Mouse (Mus musculus): ENCODE data around the gene Phc2.

Phc2 gene

DNA sequence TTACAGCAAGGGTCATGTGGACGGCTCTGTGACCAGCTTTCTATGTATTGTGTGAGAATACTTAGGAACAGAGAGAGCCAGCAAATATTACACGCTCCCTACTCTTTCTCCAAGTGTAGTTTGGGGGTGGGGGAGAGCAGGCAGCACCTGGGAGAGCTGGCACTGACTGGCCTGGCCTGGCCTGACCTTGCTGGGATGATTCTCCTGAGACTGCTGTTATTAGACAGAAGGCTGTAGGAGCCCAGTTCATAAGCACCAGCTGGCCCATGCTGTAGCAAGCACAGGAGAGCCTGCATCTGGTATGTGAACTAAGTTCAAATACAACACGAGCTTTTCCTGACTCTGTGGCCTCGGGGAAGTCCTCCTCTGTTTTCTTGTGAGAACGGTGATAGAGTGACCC, 38.7 kb downstream of the Phc2 start:
- no peak for DNase-seq

DNA sequence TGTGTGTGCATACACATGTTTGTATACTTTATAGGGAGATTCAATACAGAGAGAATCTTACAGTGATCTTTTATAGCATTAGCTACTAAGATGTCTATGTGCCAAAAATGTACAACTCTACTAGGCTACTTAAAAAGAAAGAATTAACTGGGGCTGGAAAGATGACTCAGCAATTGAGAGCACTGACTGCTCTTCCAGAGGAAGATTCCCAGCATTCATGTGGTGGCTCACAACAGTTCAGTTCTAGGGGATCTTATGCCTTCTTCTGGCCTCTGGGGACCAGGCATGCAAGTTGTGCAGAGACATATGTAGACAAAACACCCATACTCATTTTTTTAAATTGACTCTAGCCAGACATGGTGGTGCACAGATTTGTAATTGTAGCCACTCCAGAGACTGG, 39.8 kb downstream of the Phc2 start:
- no peak for DNase-seq

DNA sequence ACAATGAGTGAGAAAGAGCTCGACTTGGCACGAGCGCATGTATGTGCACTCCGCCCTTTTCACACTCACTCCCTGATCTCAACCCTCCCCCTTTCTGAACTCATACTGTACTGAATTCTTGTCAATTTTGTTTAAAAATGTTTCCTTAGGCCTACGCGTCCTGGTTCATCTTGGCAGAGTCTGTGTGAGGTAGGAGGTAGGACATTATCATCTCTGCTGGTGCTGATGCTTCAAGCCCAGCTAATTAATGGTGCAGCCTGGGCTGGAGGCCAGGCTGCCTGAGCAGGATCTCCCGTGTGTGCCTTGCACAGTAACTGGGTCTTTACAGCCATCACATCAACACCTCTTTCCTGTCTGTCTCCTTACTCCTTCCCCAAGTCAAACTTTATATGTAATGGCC, 40.6 kb downstream of the Phc2 start:
- DNase-seq: no peak

DNA sequence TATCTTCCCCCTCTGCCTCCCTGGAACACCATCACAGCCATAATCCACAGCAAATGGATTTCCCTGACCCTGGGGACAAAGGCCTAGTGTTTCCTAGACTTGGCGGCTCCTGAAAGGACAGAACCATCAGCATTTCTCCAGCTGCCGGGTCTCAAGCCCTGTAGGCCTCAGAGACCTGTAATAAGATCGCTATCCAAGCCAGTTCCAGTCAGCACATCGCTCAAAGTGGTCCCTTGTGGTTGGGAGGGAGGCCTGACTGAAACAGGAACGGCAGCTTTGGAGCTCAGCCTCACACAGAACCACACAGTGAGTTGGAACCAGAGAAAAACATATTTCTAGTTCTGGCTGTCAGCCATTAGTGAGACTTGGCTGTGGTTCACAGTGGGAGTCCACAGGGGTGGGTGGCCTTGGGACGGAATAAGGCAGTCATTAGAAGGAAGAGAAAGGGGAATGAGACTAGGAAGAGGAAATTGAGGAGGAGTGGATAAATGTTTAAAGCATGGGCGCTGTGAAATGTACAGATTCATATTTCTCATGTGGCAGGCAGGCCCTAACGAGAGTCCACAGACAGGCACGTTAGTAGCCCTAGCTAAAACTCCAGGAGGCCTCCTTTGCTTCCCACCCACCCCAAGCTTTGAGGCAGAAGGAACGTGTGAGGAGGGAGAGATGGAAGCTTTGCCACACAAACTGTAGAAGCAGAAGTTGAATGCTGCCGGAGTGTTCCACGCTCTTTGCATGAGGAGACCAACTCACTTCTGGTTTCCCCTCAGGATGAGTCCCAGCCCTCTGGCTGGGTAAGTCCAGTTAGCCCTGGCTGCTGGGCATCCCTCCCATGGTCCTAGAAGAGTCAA, 43.7 kb downstream of the Phc2 start:
- DNase-seq: peak; percentile 60

DNA sequence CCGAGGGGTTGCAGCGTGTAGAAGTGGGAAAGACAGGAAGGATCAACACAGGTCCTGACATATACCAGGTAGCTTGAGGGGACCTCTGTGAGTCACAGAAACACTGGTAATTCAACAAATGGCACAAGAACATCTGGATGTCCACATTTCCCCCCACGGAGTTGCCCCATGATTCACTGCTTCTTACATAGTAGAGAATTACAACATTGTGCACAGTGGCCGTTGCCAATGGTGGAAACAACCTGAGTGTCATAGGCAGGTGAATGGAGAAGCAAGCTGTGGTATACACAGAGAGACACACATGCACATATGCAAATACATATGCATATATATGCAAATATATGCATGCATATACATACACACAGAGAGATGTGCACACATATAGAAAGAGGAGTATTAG, 45.4 kb downstream of the Phc2 start:
- no peak for DNase-seq

DNA sequence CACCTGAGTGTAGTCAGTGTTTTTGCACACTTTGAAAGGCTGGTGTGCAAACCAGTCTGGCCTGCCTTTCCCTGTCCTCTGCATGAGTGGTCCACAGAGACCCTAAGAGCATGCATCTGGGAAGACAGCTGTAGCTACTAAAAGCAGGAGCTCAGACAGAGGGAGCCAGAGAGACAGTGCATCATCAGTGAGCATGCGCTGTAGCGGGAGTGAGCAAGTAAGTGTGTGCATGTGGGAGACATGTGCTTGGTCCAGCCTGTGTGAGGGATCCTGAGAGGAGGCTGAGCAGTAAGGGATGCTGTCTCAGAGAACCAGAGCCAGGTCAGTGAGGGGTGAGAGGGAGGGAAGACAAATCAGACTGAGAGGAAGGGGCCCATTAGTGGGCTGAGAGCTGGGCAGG, 46.0 kb downstream of the Phc2 start:
- peak; percentile 72 for DNase-seq

DNA sequence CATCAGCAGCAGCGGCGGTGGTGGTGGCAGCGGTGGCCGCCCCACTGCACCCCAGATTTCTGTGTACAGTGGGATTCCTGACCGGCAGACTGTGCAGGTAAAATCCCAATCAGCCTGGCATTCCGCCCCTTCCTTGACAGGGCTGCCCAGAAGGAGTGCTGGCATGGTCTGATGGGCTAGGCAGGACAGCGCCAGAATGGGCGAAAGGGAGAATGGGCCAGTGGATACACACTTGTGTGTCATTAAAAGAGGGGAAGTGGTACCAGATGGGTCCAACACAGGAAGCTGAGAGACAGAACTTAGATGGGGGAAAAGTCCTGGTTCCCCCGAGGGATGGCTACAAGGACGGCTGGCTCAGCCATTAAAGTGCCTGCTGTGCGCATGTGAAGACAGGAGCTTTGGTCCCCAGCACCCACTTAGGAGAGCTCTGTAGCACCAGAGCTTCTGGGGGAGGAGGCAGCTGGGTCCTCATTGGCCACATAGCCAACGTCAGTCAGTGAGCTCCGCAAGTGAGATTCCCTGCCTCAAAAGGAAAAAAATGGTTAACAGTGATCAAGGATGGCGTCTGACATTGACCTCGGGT, 50.7 kb downstream of the Phc2 start:
- DNase-seq: no peak

DNA sequence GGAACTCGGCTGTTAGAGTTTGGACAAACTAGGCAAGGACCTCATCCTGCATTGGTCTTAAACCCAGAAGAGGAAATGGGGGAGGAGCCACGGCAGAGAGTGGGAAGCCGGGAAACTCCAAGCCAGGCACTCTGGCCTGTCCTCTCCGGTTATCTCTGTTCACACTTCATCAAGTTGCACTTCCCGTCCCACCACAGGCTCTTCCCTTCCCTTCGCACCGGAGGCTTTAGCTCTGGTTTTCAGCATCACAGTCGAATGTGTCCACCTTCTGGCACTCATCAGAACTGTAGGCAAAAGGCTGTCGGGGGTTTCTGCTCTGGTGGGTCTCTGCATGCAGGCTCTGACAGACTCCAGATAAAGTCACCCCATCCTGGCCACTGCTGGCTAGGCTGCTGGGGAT, 52.1 kb downstream of the Phc2 start:
- peak; percentile 76 for DNase-seq

DNA sequence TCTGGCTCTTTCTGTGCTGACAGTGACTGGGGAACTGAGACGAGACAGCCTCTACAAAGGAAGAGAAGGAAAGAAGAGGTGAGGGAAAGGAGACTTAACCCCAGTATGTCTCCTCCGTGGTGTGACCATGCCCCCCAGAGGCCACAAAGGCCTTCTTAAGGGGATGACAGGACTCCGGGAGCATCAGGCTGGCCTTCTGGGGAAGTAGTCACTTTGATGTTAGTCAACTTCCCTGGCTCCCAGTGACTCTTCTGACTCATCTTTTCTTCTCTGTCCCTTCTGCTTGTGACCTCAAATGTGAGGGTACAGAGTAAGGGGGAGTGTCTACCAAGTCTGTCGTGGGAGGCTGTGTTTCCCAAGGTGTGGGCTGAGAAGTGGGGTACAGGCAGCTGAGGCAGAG, 52.9 kb downstream of the Phc2 start:
- no peak for DNase-seq

DNA sequence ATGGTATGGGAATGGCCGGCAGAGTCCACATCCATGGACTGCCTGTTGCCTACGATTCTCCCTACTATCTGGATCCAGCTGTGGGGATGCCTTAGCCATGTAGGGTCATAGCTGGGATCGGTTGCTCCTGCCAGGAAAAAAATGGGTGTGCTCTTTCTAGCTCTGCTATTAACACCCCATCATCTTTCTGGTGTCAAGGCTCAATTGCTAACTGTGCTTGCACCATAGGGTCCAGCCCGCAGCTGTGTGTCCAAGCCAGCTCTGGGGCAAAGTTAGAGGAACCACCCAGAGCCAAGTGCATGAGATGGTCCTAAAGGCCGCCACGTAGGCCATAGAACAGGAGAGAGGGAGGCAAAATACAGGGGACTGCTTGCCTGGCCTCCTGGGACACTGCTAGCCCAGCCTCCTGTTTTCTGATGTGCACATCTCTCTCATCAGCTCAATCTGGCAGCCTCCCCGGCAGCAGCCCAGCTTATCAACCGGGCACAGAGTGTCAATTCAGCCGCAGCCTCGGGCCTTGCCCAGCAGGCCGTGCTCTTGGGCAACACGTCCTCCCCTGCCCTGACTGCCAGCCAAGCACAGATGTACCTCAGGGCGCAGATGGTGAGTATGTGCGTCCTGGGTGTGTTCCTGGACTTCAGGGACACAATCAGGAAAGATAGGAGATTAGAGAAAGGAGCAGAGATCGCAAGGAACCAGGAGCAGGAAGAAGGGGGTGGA, 54.7 kb downstream of the Phc2 start:
- no peak for DNase-seq

DNA sequence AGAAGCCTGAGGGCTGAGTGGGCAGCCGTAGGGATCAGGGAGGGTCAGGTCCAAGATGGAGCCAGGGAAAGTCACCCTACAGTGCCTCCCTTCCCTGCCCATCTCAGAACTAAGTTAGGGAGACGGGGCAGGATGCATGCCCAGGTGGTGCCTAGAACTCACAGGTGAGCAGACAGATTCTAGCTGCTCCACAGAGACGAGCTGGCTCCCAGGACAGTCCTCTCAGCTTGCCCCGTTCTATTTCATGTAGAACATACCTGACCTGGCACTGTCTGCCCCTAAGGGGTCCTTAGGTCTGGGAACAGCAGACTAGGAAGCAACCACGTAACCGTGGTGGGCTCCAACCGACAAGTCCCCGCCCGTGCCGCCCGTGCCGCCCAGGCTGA, 55.3 kb downstream of the Phc2 start:
- no peak for DNase-seq

DNA sequence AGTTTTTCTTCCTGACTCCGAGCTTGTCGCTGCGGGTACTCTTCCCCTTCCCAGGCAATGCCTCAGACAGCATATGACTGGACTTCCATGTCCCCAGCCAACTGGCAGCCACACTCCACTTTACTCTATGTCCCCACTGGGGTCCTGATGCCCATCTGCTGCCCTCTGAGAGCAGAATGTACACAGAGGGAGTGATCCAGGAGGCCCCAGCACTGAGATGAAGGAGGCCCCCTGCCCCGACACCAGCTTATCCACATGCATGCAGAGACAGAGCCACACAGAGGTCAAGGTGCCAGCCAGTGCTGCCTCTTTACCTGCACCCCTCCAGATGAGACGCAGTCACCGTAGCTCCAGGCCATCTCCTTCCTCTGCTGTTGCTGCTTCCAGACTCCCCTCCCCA, 55.8 kb downstream of the Phc2 start:
- no peak for DNase-seq

DNA sequence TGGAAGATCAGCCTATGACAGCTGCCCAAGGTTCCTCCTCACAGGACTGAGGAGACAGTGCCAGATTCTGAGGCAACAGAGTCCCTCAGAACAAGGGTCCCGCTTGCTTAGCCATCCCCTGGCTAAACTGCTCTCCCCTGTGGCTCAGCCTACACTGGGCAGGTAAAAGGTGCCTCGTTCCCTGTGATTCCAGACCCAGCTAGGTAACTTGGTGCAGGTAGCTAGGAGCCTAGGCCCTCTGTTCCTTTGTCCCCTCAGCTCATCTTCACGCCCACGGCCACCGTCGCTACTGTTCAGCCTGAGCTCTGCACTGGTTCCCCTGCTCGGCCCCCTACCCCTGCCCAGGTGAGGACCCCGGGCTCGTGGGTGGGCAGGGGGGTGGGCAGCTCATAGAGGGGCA, 56.3 kb downstream of the Phc2 start:
- no peak for DNase-seq

DNA sequence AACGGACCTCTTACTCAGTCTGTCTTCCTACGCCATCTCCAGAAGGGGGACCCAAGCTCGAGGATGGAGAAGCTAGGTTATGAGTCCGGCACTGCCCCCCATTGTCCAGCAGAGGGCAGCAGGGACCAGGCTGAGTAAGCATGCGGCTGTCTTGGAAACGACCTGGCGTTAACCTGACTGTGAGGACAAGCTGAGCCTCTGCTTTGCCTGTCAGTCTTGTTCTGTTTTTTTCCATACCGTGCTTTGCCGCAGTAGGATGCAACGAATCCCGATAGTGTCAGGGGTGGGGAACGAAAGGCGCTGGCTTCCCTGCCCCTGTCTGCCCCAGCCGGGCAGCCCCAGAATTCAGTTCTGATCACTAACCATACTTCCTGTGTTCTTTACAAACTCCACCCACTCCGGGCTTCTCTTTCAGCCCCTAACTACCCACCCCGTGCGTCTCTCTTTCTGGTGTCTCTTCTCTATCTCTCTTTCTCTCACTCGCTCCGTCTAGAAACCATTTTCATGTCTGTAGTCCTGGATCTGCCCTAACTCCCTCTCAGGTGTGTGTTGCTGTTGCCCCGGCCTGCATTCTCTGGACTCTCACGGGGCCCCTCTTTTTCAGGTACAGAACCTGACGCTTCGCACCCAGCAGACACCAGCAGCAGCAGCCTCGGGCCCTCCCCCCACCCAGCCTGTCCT, 57.1 kb downstream of the Phc2 start:
- peak; percentile 95 for DNase-seq

DNA sequence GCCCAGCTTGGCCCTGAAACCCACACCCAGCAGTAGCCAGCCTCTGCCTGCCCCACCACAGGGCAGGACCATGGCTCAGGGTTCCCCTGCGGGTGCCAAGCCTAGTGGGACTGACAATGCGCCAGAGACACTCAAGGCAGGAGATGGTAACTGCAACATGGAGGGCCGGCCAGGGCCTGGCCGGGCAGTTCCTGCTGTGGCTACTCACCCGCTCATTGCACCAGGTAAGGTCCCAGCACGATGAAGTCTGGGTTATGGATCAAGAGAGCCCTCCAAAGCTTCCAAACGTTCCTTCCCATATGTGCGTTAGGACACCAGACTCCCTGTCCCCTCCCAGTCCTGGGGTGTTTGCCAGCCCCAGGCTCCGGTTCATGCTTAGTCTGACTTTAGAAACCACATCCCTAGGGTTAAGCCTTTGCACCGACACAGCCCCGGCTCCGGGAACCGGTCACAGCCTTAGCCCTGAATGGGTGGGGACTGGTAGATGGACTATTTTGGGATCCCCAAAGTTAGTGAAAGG, 57.7 kb downstream of the Phc2 start:
- no peak for DNase-seq

DNA sequence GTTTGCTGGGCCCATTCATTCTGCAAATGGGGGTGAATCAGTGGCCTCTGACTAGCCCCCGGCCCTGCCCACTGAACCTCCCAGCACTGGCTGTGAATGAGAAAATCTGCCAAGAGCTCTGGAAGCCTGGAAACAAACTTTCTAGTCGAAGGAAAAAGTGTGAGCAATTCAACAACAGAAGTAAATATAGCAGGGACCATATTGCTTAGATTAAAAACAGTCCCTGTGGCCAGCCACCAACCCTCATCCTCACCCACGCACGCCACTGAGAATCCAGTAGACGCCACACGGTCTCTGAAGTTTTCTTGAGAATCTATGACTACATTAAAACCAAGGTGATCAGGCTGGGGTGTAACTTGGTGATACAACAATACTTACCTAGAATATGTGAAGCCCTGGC, 58.4 kb downstream of the Phc2 start:
- DNase-seq: no peak

DNA sequence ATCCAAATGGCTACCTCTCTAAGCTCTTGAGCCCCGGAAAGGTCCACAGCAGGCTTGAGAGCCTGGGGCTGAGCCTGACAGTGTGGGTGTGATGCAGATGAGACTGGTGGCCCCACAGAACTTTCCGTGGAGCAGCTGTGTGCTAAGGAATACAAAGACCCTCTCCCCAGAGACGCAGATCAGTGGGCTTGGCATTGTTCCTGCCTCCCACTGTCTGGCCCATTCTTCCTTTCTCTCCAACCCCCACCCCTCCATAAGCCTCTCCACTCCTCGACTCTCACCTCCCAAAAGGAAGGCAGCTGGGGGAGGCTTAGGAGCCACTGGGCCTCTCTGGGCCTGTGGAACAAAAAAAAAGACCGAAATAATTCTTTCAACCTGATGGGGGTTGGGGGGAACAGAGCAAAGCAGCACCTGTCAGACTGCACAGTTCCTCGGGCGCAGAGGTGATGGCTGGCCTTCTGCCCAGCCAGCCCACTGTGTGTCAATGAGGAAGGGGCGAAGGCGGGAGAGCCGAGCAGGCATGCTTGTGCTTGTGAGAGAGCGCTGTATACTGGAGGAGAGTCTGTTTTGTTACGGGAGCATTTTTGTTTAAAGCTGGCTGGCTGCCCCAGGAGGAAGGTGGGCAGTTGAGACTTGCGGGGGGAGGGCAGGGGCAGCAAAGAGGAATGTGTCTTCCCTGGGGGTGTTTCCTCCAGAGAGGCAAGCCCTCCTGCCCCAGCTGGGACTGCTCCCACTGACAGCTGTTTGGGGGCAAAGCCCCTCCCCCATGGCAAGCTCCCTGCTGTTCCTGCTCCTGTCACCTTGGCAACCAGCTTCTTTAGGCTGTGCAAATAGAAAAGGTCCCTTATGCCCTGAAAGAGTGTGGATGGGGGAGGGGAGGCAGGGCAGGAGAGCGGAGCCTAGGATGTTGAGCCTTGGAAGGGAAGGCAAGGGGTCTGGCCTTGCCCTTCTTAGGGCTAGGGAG, 61.0 kb downstream of the Phc2 start:
- peak; percentile 93 for DNase-seq

DNA sequence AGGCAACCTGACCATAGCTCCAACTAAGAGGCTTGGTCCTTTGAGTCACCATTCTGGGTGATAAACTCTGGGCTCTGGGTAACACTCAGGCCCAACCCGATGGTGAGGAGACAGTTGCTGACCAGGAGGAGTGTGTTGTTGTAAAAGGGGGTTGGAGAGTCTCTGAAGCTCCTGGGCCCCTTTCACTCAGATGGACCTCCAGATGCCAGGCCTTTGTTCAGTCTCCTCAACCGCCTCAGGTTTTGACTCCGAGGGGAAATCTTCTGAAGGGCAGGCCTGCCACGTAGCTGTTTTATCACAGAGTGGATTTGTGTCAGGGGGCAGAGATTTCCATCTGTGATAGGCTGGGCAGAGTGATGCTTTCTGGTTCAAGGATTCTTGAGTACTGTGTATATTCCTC, 61.8 kb downstream of the Phc2 start:
- DNase-seq: peak; percentile 57

DNA sequence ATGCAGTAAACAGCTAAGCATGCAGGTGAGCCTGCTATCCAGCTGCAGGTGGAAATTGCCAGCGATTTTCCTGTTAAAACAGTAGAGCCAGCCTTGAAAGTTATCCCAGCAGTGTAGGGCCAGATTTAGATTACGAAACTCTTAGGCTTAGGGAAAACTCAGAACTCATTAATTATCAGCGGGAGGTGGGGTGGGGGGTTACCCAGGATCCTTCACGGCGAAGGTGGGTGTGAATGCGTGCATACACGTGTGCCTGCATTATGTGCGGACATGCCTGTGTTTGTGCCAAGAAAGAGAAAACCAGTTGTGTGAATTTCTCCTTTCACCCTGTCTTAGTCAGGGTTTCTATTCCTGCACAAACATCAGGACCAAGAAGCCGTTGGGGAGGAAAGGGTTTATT, 62.2 kb downstream of the Phc2 start:
- no peak for DNase-seq

DNA sequence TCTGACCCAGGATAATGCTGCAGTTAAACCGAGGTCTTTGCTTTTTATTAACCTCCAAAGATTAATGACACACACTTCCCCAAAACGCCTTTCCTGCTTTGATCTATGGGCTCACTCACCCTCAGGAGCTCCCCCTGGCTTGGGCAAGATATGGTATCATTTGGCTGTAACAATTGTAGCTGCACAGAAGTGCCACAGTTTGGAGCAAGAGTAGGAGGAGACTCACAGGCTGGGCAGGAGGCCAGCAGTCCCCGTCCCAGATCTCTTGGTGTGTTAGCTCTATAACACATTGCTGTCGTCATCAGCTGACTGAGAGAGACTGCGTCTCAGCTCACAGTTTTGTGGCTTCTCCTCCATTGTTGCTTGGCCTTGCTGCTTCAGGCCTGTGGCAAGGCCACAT, 65.6 kb downstream of the Phc2 start:
- DNase-seq: peak; percentile 90

DNA sequence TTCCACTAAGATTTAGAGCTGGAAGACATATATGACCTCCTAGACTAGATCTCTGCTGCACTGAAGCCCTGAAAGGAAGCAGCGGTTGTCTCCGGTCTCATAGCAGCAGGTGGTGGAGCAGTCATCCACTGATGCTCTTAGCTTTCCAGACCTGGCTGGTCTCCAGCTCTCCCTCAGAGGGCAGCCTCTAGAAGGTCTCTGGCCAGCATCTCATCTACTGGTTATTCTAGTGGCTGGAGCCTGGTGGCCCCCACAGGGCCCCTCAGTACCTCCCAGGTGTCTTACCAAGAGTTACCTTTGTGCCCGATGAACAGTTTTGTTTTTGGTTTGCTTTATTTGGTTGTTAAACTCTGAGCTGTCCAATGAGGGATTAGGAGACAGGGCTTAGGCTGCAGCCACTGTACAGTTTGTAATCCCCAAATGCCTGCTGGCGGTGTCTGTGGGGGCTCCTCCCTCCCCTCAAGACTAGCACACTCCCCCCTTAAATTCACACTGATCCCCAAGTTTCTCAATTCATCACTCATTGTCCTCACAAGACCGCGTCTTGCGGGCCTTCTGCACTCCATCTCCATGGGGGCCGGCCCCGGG, 66.7 kb downstream of the Phc2 start:
- DNase-seq: peak; percentile 75

DNA sequence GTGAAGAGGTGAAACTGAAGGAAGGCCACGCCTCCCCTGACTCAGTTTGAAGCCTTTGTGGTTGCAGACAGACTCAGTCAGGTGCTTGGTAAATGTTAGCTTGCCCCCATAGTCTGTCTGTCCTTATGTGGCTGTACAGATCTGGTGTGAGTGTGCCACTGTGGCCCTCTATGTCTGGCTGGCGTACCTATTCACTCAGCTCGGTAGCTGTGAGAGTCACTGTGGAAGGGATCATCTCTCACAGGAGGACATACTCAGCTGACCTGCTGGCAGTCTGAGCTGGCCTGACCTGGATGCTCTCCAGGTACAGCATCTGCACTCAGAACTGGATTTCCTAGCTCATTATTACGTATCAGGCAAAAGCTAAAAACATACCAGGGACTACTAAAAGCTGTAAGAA, 67.3 kb downstream of the Phc2 start:
- DNase-seq: no peak

Data from retina, postnatal 1 day (tissue).